Mouse (Mus musculus) ES-E14 (cell line): ENCODE measurements around the gene H3f3a.

Experiments used
- HCFC1 ChIP-seq: IDR thresholded peaks from 2 replicates; pipeline ENCODE4 v1.6.1; 2012; ENCODE audit warnings: low read length, inconsistent platforms, borderline replicate concordance; ENCODE audit not compliant: insufficient read depth
- MAFK ChIP-seq: IDR thresholded peaks from 2 replicates; pipeline ENCODE4 v1.6.1; 2014; ENCODE audit warnings: mild to moderate bottlenecking, low read depth, low read length, inconsistent platforms; ENCODE audit not compliant: insufficient read depth
- ZC3H11A ChIP-seq: IDR thresholded peaks from 2 replicates; pipeline ENCODE4 v1.6.1; 2012; ENCODE audit warnings: low read depth, mild to moderate bottlenecking, inconsistent platforms, low read length, borderline replicate concordance
- ZNF384 ChIP-seq: IDR thresholded peaks from 2 replicates; pipeline ENCODE4 v1.6.1; 2012; ENCODE audit warnings: low read depth, low read length, inconsistent platforms

- TF ChIP-seq ZC3H11A (no peak), HCFC1 (no peak), MAFK (no peak), ZNF384 (no peak)
These were observed 39.1 kb downstream of the H3f3a start for GRCm38 (mm10) chr1:180774664-180775063.
